Comparison of ENCODE assay signal across 9 mouse cellular contexts in the genomic region with DNA sequence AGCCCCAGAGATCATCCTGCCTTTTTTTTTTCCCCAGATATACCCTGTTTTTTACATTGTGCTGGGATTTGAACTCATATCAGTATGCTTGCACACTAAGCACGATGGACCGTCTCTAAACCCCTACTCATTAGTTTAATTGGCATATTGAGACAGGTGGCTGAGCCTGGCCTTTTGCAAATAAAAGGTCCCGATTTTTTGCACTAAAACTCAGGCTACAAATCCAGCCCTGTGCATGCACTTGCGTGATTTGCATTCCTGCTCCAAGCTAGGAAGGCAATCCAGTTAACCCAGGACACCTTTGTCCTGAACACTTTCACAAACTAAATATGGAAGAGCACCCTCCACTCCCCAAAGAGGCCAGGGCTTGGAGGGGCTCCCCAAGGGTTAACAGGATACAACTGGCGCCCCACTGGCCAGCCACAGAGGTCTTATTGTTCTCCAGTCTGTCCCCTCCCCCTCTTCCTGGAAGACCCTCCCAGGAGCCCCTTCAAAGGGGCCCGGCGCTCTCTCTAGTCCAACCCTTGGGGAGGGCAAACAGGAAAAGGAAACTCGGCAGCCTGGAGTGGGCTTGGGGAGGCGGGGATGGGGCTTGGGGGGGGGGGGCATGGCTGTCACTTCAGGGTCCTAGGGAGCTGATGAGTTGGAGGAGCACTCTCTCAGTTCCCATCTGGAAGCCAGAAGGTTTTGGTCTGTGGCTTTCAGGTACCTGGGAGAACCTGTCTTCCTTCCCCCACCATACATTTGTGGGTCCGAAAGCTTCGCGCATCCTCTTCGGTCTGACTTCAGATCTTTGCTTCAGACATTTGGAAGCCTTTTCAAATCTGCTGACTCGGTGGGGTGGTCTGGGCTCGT. TPM values are rescaled to one million over a fixed set of nuclear protein-coding genes. Genes with fewer than 3 reads are reported as not detected.
A peak's percentile ranks its signal among the peaks of the same experiment; 100 is the strongest.
DNase-seq lines count a peak whose midpoint lies in the region; ATAC-seq and TF ChIP-seq lines count a peak whose summit lies in the region.
"Had no signal": no experiment of that assay in that cellular context is flagged by ENCODE, and none has a peak within 500 bp of the region (broad histone marks: within the 10 kb centered on the region; RNA-seq: fewer than 3 reads in every experiment).

No protein-coding gene starts in this region.

- H3K9ac ChIP-seq in forebrain, postnatal 0 days = peak overlapping the region; percentile 45
- peak overlapping the region; percentile 39; the same call in 1 of the 2 replicates for H3K9ac ChIP-seq in midbrain, embryonic 14.5 days (replicated peaks; ENCODE audit: low read length)

- no peaks in the 10 kb centered on the region for H3K27me3 ChIP-seq in forebrain, postnatal 0 days (ENCODE audit: insufficient read depth, low read length)
- no peaks in the 10 kb centered on the region for H3K27me3 ChIP-seq in midbrain, embryonic 14.5 days (ENCODE audit: control insufficient read depth, insufficient read depth, low read length)

- peak overlapping the region; percentile 45 for H3K4me2 ChIP-seq in forebrain, postnatal 0 days (ENCODE audit: low read depth)
- peak overlapping the region; percentile 49 for H3K4me2 ChIP-seq in midbrain, embryonic 14.5 days (ENCODE audit: low read length)

- intact Hi-C loops in left cerebral cortex, postnatal 4 days (cut with DNase I) = no loop called here

- 3% methylated on average over 14 of the region's 15 CpGs for WGBS in forebrain, postnatal 0 days
- 1% methylated on average over 15 of the region's 15 CpGs for WGBS in midbrain, embryonic 14.5 days

- ATAC-seq in forebrain, postnatal 0 days = peak; percentile 87
- ATAC-seq in midbrain, embryonic 14.5 days (ENCODE audit: low FRiP score, low TSS enrichment) = peak; percentile 84

- H3K4me1 ChIP-seq in forebrain, postnatal 0 days (ENCODE audit: insufficient read depth) = no peaks in the 10 kb centered on the region
- peaks cover 27% of the 10 kb centered on the region for H3K4me1 ChIP-seq in midbrain, embryonic 14.5 days (ENCODE audit: control insufficient read depth, insufficient read depth, low read length)

- H3K9me3 ChIP-seq in forebrain, postnatal 0 days (ENCODE audit: low read length) = no peaks in the 10 kb centered on the region
- no peaks in the 10 kb centered on the region for H3K9me3 ChIP-seq in midbrain, embryonic 14.5 days (ENCODE audit: control insufficient read depth, low read length)

- no peak for TF ChIP-seq CTCF in forebrain, postnatal 0 days (IDR thresholded peaks at IDR 0.05; ENCODE audit: low read depth)

- peak overlapping the region; percentile 17 for H3K4me3 ChIP-seq in forebrain, postnatal 0 days (ENCODE audit: low read depth, low read length)
- peak overlapping the region; percentile 22 for H3K4me3 ChIP-seq in midbrain, embryonic 14.5 days (replicated peaks; ENCODE audit: low read depth, low read length)
- H3K4me3 ChIP-seq: myocyte had no signal

- H3K27ac ChIP-seq in forebrain, postnatal 0 days (ENCODE audit: low read depth, low read length) = peak overlapping the region; percentile 51
- peak overlapping the region; percentile 63 for H3K27ac ChIP-seq in midbrain, embryonic 14.5 days (replicated peaks; ENCODE audit: low read depth, low read length)

- H3K36me3 ChIP-seq in forebrain, postnatal 0 days (ENCODE audit: insufficient read depth) = no peaks in the 10 kb centered on the region
- H3K36me3 ChIP-seq in midbrain, embryonic 14.5 days (ENCODE audit: control insufficient read depth, insufficient read depth, low read length) = no peaks in the 10 kb centered on the region

- peak; percentile 54 for DNase-seq in left cerebral cortex, postnatal 4 days
- DNase-seq in left cerebral cortex, adult 8-10 months (ENCODE audit: low spot score in 2 of 2) = no peak
- peak; percentile 34 for DNase-seq in forebrain, postnatal 0 days
- peak; percentile 66 for DNase-seq in kidney, postnatal 14 days
- DNase-seq in midbrain, embryonic 14.5 days = peak; percentile 75
- no peak for DNase-seq in frontal cortex, postnatal 10 days (ENCODE audit: low spot score in 2 of 2)
- DNase-seq in spleen, postnatal 10 days (ENCODE audit: low spot score in 2 of 2) = no peak
- no peak for DNase-seq in natural killer cell, adult 2 months (ENCODE audit: low spot score in 2 of 2)

RNA-seq across cellular contexts. Expression of gene Ier2, which starts 7.1 kb away (rescaled TPM):
- 10 to 100 TPM; 10.2 to 10.7 TPM for total RNA-seq in left cerebral cortex, postnatal 4 days (2021)
- total RNA-seq in left cerebral cortex, adult 8-10 months (2022) = 10 to 100 TPM in 2 of 4 experiments, 1 to 10 TPM in 2; 5.9 to 15.8 (median 8.9) TPM
- total RNA-seq in forebrain, postnatal 0 days (2014; rRNA removed) = 4.8 and 8.5 TPM in 2 replicates
- 19.3 and 22.7 TPM in 2 replicates for polyA plus RNA-seq in forebrain, postnatal 0 days (2015; fragmentation: Nextera tagmentation; extraction: Ambion mirVana)
- polyA plus RNA-seq in midbrain, embryonic 14.5 days (2014; fragmentation: Nextera tagmentation; extraction: Ambion mirVana) = 15.5 and 16.0 TPM in 2 replicates

RNA-seq across cellular contexts. Expression of gene Trmt1, which starts 30.5 kb away (rescaled TPM):
- 100 to 1,000 TPM; 110 to 112 TPM for total RNA-seq in left cerebral cortex, postnatal 4 days (2021)
- total RNA-seq in left cerebral cortex, adult 8-10 months (2022) = 100 to 1,000 TPM; 101 to 105 (median 103) TPM
- total RNA-seq in forebrain, postnatal 0 days (2014; rRNA removed) = 89.5 and 94.8 TPM in 2 replicates
- 59.8 and 67.5 TPM in 2 replicates for polyA plus RNA-seq in forebrain, postnatal 0 days (2015; fragmentation: Nextera tagmentation; extraction: Ambion mirVana)
- polyA plus RNA-seq in midbrain, embryonic 14.5 days (2014; fragmentation: Nextera tagmentation; extraction: Ambion mirVana) = 56.9 and 59.6 TPM in 2 replicates

RNA-seq across cellular contexts. Expression of gene Nacc1, which starts 32.1 kb away (rescaled TPM):
- total RNA-seq in left cerebral cortex, postnatal 4 days (2021) = 10 to 100 TPM; 68.4 to 72.1 TPM
- 10 to 100 TPM; 88.5 to 97.6 (median 93.9) TPM for total RNA-seq in left cerebral cortex, adult 8-10 months (2022)
- total RNA-seq in forebrain, postnatal 0 days (2014; rRNA removed) = 65.9 and 78.2 TPM in 2 replicates
- 14.6 and 14.7 TPM in 2 replicates for polyA plus RNA-seq in forebrain, postnatal 0 days (2015; fragmentation: Nextera tagmentation; extraction: Ambion mirVana)
- 19.1 and 20.2 TPM in 2 replicates for polyA plus RNA-seq in midbrain, embryonic 14.5 days (2014; fragmentation: Nextera tagmentation; extraction: Ambion mirVana)

RNA-seq across cellular contexts. Expression of gene Lyl1, which starts 45.7 kb away (rescaled TPM):
- total RNA-seq in left cerebral cortex, postnatal 4 days (2021) = 1 to 10 TPM; 3.0 to 3.3 TPM
- total RNA-seq in left cerebral cortex, adult 8-10 months (2022) = 1 to 10 TPM; 2.2 to 4.5 (median 3.4) TPM
- total RNA-seq in forebrain, postnatal 0 days (2014; rRNA removed) = 2.2 and 2.7 TPM in 2 replicates
- polyA plus RNA-seq in forebrain, postnatal 0 days (2015; fragmentation: Nextera tagmentation; extraction: Ambion mirVana) = 2.4 and 2.5 TPM in 2 replicates
- 1.5 and 3.8 TPM in 2 replicates for polyA plus RNA-seq in midbrain, embryonic 14.5 days (2014; fragmentation: Nextera tagmentation; extraction: Ambion mirVana)
- polyA plus RNA-seq: myocyte had no signal

Comparison
In these comparisons a context has a peak if more than half of its experiments do, and no peak if none do; other contexts are left out.
1. DNase-seq: peak in left cerebral cortex, postnatal 4 days (single experiment), forebrain, postnatal 0 days (single experiment), kidney, postnatal 14 days (single experiment) and midbrain, embryonic 14.5 days (single experiment); none in left cerebral cortex, adult 8-10 months (0 of 2), frontal cortex, postnatal 10 days (0 of 2), spleen, postnatal 10 days (0 of 2) and natural killer cell, adult 2 months (0 of 2).